Mouse (Mus musculus) kidney, adult 2 months (tissue): Measurements from ENCODE around the gene Emp1.

Experiments used
- CTCF ChIP-seq: fragments of 200-500 bp; conservative IDR thresholded peaks from 2 replicates; pipeline ENCODE4 v1.5.1; 2011; ENCODE audit warnings: low read depth, mild to moderate bottlenecking, control low read depth, low read length, moderate library complexity, mixed read lengths; ENCODE audit not compliant: insufficient read depth, insufficient read length
- POLR2A ChIP-seq: fragments of 200-500 bp; IDR thresholded peaks from one replicate; pipeline ENCODE4 v1.6.1; 2011; ENCODE audit warnings: low read depth, low read length, control low read depth

- TF ChIP-seq CTCF (no peak), POLR2A (no peak)
Measured at GRCm38 (mm10) chr6:135397788-135398187, 35.4 kb downstream of the Emp1 start.
